In the genomic region with DNA sequence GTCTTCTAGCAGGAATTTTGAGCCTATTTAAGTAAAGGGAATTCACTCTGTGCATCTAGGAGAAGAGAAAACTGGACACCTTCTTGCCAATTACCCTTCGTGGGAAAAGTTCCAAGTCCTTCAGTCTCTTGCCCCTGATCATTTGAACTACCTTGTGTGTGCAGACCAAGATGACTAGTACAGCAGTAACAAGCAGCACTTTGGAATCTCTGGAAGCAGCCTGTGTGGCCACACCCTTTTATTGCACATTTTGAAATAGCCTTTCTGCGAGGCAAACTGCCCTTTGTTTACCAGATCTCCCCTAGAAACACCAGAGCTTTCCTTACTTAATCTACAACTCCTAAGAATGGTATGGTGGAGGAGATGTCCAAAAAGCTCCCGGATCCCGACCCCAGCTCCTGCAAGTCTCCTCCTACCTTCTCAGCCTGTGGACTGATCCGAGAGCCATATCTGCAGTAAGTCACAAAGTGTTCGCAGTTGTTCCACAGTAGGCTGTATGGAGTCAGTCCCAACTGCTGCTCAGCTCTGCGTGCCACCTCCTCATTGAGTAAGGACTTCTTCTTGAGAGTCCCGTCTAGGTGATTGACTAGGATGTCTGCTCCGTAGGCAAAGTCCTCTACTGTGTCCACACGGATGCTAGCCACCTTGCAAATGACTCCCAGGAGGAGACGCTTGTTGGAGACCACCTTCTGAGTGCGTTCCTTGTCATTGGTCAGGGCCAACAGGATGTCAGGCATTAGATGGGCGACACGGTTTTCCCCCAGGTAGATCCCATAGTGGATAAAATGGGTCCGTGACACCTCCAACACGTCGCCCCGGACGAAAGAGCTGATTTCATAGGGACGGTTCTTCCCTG, we compare ENCODE assay signal across 8 mouse cellular contexts. TPM values are rescaled to one million over a fixed set of nuclear protein-coding genes. Genes with fewer than 3 reads are reported as not detected.
A peak's percentile ranks its signal among the peaks of the same experiment; 100 is the strongest.
DNase-seq lines count a peak whose midpoint lies in the region; ATAC-seq and TF ChIP-seq lines count a peak whose summit lies in the region.

No protein-coding gene starts in this region.

- DNase-seq in frontal cortex, postnatal 25 days (ENCODE audit: low spot score in 2 of 2) = no peak
- DNase-seq in brain, embryonic 14.5 days (ENCODE audit: low read depth) = peak; percentile 2
- DNase-seq in midbrain, embryonic 10.5 days (ENCODE audit: low spot score) = peak; percentile 14
- DNase-seq in adrenal gland, postnatal 10 days = no peak
- DNase-seq in urinary bladder, postnatal 14 days (ENCODE audit: low spot score) = no peak
- no peak for DNase-seq in gastrocnemius, postnatal 36 days

- peak overlapping the region; percentile 97 for H3K4me2 ChIP-seq in hindbrain, embryonic 13.5 days

- no peak overlapping the region for H3K27ac ChIP-seq in hindbrain, embryonic 13.5 days
- no peak overlapping the region for H3K27ac ChIP-seq in midbrain, embryonic 10.5 days (replicated peaks)

- peak overlapping the region; percentile 53 for H3K4me3 ChIP-seq in hindbrain, embryonic 13.5 days
- peak overlapping the region; percentile 63 for H3K4me3 ChIP-seq in midbrain, embryonic 10.5 days

- peaks cover 17% of the 10 kb centered on the region for H3K4me1 ChIP-seq in hindbrain, embryonic 13.5 days (replicated peaks)
- peaks cover 16% of the 10 kb centered on the region for H3K4me1 ChIP-seq in midbrain, embryonic 10.5 days

- TF ChIP-seq POLR2A in brain, embryonic 14.5 days (IDR thresholded peaks at IDR 0.05; ENCODE audit: borderline replicate concordance, extremely low read depth, insufficient read depth, insufficient read length, poor library complexity, severe bottlenecking) = no peak

- 27% methylated on average over 20 of the region's 20 CpGs for WGBS in hindbrain, embryonic 13.5 days
- WGBS in midbrain, embryonic 10.5 days = 26% methylated on average over 20 of the region's 20 CpGs

- H3K36me3 ChIP-seq in hindbrain, embryonic 13.5 days = no peaks in the 10 kb centered on the region
- no peaks in the 10 kb centered on the region for H3K36me3 ChIP-seq in midbrain, embryonic 10.5 days

- no peak overlapping the region for H3K9ac ChIP-seq in hindbrain, embryonic 13.5 days

- TF ChIP-seq CTCF in brain, embryonic 14.5 days (IDR thresholded peaks at IDR 0.05; ENCODE audit: borderline replicate concordance, extremely low read depth, insufficient read depth, insufficient read length) = no peak

- peak; percentile 47; the same call in 1 of the 2 replicates for ATAC-seq in frontal cortex, adult (ENCODE audit: low TSS enrichment)
- ATAC-seq in hindbrain, embryonic 13.5 days (ENCODE audit: low FRiP score) = peak; percentile 28; the same call in 1 of the 2 replicates

- H3K27me3 ChIP-seq in hindbrain, embryonic 13.5 days = peaks cover 40% of the 10 kb centered on the region
- H3K27me3 ChIP-seq in midbrain, embryonic 10.5 days (ENCODE audit: low read depth, poor library complexity, severe bottlenecking) = peaks cover 43% of the 10 kb centered on the region

- intact Hi-C loops in gastrocnemius, postnatal 36 days (cut with DNase I) = no loop called here

- no peaks in the 10 kb centered on the region for H3K9me3 ChIP-seq in hindbrain, embryonic 13.5 days
- H3K9me3 ChIP-seq in midbrain, embryonic 10.5 days (replicated peaks) = no peaks in the 10 kb centered on the region

RNA-seq across cellular contexts. Expression of a gene that starts 0.8 kb away (rescaled TPM):
- polyA plus RNA-seq in brain, embryonic 14.5 days (2012; rRNA removed) = 0.05 and 0.14 TPM in 2 replicates
- 0.05 and 0.13 TPM in 2 replicates for polyA plus RNA-seq in hindbrain, embryonic 13.5 days (2015; fragmentation: Nextera tagmentation; extraction: Ambion mirVana)
- polyA plus RNA-seq in midbrain, embryonic 10.5 days (2016; fragmentation: Nextera tagmentation; extraction: Ambion mirVana) = not detected in 2 replicates
- total RNA-seq in adrenal gland, postnatal 10 days (2021) = 1 to 10 TPM; 1.1 to 1.4 TPM
- not detected for total RNA-seq in gastrocnemius, postnatal 36 days (2021)

RNA-seq across cellular contexts. Expression of a gene that starts 26.7 kb away (rescaled TPM):
- polyA plus RNA-seq in brain, embryonic 14.5 days (2012; rRNA removed) = 0.58 and 0.63 TPM in 2 replicates
- polyA plus RNA-seq in hindbrain, embryonic 13.5 days (2015; fragmentation: Nextera tagmentation; extraction: Ambion mirVana) = 2.3 and 2.4 TPM in 2 replicates
- polyA plus RNA-seq in midbrain, embryonic 10.5 days (2016; fragmentation: Nextera tagmentation; extraction: Ambion mirVana) = 2.7 and 3.5 TPM in 2 replicates
- 1 to 10 TPM; 1.1 to 1.2 TPM for total RNA-seq in adrenal gland, postnatal 10 days (2021)
- total RNA-seq in gastrocnemius, postnatal 36 days (2021) = not detected

Comparison
In these comparisons a context has a peak if more than half of its experiments do, and no peak if none do; other contexts are left out.
1. DNase-seq: peak in brain, embryonic 14.5 days (single experiment) and midbrain, embryonic 10.5 days (single experiment); none in frontal cortex, postnatal 25 days (0 of 2), adrenal gland, postnatal 10 days (single experiment), urinary bladder, postnatal 14 days (single experiment) and gastrocnemius, postnatal 36 days (0 of 2).